Mouse (Mus musculus) spleen, adult 18-20 months (tissue): ENCODE results near the gene Gng12.

ENCODE experiments used
- DNase-seq, 2 experiments: peaks; one replicate each; pipeline ENCODE4 v3.0.0; 2022; ENCODE audit warnings: mixed read lengths in 2 of 2

Gng12 gene

DNA sequence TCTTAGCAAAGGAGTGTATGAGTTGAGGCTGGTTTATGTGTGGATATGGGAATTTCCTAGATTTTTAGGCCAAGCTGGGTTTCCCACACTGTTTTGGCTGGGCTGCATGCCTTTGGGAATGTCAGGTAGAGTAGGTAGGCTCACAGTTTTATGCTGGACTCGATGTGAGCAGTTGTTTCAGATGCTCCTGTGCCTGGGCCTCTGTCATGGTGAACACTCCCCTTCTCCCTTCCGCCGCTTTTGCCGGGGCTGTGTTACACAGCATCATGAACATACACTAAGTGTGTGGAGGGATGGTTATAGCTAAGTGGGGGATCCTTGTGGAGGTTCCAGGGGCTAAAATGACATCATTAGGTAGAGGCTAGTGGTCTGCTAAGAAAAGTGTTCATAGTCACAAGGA is 24.6 kb downstream of the Gng12 start:
- no peak for DNase-seq

- no peak for DNase-seq
These were observed 25.6 kb downstream of the Gng12 start for GRCm38 (mm10) chr6:66921755-66922154.

- DNase-seq: no peak
These were observed 26.3 kb downstream of the Gng12 start for GRCm38 (mm10) chr6:66922501-66922900.

GRCm38 (mm10) chr6:66923851-66924250 is 27.7 kb downstream of the Gng12 start:
- no peak for DNase-seq

DNA sequence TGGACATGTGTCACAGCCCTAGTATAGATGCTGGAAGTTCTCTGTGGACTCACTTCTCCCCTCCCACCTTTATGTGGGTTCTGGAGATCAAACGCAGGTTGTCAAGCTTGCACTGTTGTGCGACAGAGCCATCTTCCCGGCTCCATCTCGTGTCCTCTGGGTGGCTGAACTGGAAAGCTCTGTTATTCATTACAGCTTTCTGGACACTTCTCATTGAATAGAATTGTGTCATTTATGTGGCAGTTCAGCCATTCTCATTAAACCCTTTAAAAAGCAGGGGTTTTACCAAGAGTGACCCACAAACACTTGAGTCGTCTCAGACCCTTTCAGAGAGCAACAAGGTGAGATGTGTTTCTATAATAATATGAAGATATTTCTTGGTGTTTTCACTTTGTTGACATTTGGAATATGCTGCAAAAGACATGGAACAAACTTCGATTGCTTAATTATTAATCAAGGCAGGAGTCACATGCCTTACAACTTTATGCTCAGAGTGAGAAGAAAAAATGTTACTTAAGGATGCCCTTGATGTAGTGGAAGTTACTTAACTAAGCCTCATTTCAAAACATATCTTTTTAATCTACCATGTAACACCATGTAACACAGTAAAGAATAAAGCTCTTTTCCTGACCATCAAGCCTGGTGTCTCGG is 28.2 kb downstream of the Gng12 start:
- no peak for DNase-seq

DNA sequence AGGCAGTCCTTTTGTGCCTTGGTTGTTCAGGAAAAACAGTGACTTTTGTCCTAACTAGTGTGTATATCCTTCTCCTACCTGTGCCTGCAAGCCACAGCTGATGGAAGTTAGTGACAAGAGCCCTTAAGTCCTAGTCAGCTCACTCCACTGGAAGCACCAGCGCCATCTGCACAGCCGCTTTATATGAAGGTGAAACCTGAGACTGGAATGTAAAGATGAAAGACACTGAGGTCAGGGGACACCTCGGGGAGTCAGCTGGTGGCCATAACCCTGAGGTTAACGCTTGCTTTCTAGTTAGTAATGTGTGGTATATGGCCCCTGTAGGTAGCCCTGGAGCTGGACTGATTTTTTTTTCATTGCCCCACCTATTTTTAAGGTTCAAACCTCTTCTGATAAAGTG is 30.1 kb downstream of the Gng12 start:
- no peak for DNase-seq

- DNase-seq: no peak
These were observed 32.9 kb downstream of the Gng12 start for GRCm38 (mm10) chr6:66928972-66929645.

DNA sequence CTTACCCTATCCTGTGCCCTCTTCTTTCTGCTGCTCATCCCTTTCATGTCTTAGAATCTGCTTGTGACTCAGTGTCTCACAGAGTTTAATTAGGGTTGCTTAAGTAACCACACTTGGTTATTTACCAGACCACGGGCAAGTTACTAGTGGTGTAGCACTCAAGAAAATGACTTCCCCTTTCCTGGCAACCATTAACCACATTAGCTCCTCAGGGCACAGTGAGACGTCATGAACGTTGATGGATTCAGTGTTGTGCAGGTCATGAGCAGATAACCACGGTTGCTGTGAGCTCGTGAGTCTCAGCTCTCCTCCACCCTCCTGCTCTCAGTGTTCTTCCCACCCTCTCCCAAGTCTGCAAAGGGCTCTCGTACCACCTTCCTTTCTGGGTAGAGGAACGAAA is 33.5 kb downstream of the Gng12 start:
- peak in 1 of 2 experiments; percentile 18 for DNase-seq

- DNase-seq: no peak
These were observed 36.1 kb downstream of the Gng12 start for GRCm38 (mm10) chr6:66932206-66932819.

GRCm38 (mm10) chr6:66940656-66941235 is 44.5 kb downstream of the Gng12 start:
- DNase-seq: no peak

- no peak for DNase-seq
These were observed 45.6 kb downstream of the Gng12 start for GRCm38 (mm10) chr6:66941792-66942191.

- no peak for DNase-seq
These were observed 46.6 kb downstream of the Gng12 start for GRCm38 (mm10) chr6:66942826-66943225.

- no peak for DNase-seq
These were observed 47.4 kb downstream of the Gng12 start for GRCm38 (mm10) chr6:66943367-66944189.

GRCm38 (mm10) chr6:66944190-66945003 is 48.2 kb downstream of the Gng12 start:
- DNase-seq: no peak

GRCm38 (mm10) chr6:66945004-66945356 is 48.8 kb downstream of the Gng12 start:
- DNase-seq: no peak

- no peak for DNase-seq
These were observed 51.9 kb downstream of the Gng12 start for GRCm38 (mm10) chr6:66948111-66948510.

- no peak for DNase-seq
These were observed 52.7 kb downstream of the Gng12 start for GRCm38 (mm10) chr6:66948848-66949247.

DNA sequence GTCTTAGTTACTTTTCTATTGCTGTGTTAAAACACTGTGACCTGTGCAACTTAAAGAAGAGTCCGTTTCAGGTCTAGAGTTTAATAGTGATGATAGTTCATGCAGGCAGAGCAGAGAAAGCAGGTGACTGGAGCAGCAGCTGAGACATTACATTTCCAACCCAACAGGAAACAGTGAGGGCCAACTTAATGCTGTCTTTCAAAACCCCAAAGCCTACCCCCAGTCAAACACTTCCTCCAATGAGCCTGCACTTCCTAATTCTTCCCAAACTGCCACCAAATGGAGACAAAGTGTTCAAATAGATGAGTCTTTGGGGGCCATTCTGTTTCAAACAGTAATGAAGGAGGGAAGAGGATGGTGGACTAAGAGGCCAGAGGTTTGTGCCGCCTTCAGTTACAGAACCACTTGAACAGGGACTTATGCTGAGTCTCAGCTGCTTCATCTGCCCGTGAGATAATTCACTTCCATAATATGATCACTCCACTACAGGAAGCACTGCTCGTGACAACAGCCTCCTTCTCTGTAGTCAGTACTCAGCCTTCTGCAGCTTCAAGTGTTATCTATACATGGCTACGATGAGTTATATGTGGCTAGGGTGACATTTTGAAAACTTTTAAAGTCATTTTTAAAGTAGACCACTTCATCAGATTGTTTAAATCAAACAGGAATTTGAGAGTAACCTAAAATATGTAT is 55.7 kb downstream of the Gng12 start:
- no peak for DNase-seq

- no peak for DNase-seq
These were observed 57.8 kb downstream of the Gng12 start for GRCm38 (mm10) chr6:66953951-66954519.

GRCm38 (mm10) chr6:66955089-66955657 is 59.0 kb downstream of the Gng12 start:
- peak in 1 of 2 experiments; percentile 35 for DNase-seq
